Mouse (Mus musculus): ENCODE results near the gene Ifitm3. TPM values are rescaled to one million over a fixed set of nuclear protein-coding genes. Genes with fewer than 3 reads are reported as not detected.

Ifitm3 gene
- total RNA-seq, 1 experiment, result 353 TPM

- TF ChIP-seq CHD2 (IDR thresholded peaks at IDR 0.05; ENCODE audit: low read depth, low read length), result no peak
- no peak for TF ChIP-seq ZC3H11A (IDR thresholded peaks at IDR 0.05; ENCODE audit: borderline replicate concordance, low read depth, low read length)
- TF ChIP-seq ZNF384 (IDR thresholded peaks at IDR 0.05; ENCODE audit: low read depth, low read length), result peak; percentile 72
- TF ChIP-seq MAFK (IDR thresholded peaks at IDR 0.05; ENCODE audit: insufficient read depth, low read depth, low read length), result no peak
- peaks cover 7 to 19% of the 10 kb centered on the region in 2 experiments; a peak in 2 of 4 replicates for H3K4me1 ChIP-seq (ENCODE audit: control insufficient read depth in 2 of 2, insufficient read depth in 2 of 2, low read length in 2 of 2, poor library complexity in 1 of 2)
- in situ Hi-C loops (cut with MboI; ENCODE audit: low sequenced_read_pairs in 2 of 2, unreplicated experiment in 2 of 2), result no loop called here
- peak; percentile 54 for DNase-seq (ENCODE audit: low read depth, low spot score)
- H3K9ac ChIP-seq (ENCODE audit: insufficient read depth, low read depth, low read length, poor library complexity, severe bottlenecking), result peak overlapping the region; percentile 35
- no peaks in the 10 kb centered on the region for H3K9me3 ChIP-seq (ENCODE audit: control insufficient read depth, insufficient read depth, low read depth, low read length)
- H3K4me3 ChIP-seq (ENCODE audit: insufficient read depth in 1 of 2, low read depth in 1 of 2, low read length in 2 of 2, poor library complexity in 1 of 2, severe bottlenecking in 1 of 2), result peak overlapping the region; percentile 15 to 36; a peak in 3 of 4 replicates
- no peaks in the 10 kb centered on the region for H3K36me3 ChIP-seq (ENCODE audit: control insufficient read depth, insufficient read depth, low read length, poor library complexity, severe bottlenecking)
- H3K27ac ChIP-seq (ENCODE audit: insufficient read depth, low read depth, low read length, poor library complexity, severe bottlenecking), result peak overlapping the region; percentile 91
Measured at GRCm38 (mm10) chr7:141008312-141008761, 2.2 kb downstream of the Ifitm3 start.

DNA sequence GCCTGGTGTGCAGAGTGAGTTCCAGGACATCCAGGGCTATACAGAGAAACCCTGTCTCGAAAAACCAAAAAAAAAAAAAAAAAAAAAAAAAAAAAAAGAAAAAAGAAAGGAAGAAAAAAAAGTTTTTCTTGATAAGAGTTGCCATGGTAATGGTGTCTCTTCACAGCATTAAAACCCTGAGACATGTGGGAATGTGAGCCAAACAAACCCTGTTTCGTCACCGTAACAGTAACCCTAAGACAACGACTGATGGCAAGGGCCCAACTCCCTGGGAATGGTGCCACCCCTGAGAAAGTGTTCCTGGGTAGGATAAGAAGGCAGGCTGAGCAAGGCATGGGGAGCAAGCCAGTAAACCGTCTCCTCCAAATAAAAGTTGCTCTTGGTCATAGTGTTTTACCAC lies 3.7 kb downstream of the Ifitm3 start:
- Histone ChIP-seq H3K4me3 (ENCODE audit: insufficient read depth in 1 of 2, low read depth in 1 of 2, low read length in 2 of 2, poor library complexity in 1 of 2, severe bottlenecking in 1 of 2) (no peak overlapping the region), H3K9ac (ENCODE audit: insufficient read depth, low read depth, low read length, poor library complexity, severe bottlenecking) (no peak overlapping the region; the same call in 1 of the 2 replicates), H3K9me3 (ENCODE audit: control insufficient read depth, insufficient read depth, low read depth, low read length) (no peaks in the 10 kb centered on the region), H3K36me3 (ENCODE audit: control insufficient read depth, insufficient read depth, low read length, poor library complexity, severe bottlenecking) (no peaks in the 10 kb centered on the region), H3K27ac (ENCODE audit: insufficient read depth, low read depth, low read length, poor library complexity, severe bottlenecking) (peak overlapping the region; percentile 91; the same call in 1 of the 2 replicates), H3K4me1 (ENCODE audit: control insufficient read depth in 2 of 2, insufficient read depth in 2 of 2, low read length in 2 of 2, poor library complexity in 1 of 2) (peaks cover 7 to 18% of the 10 kb centered on the region in 2 experiments; a peak in 2 of 4 replicates)
- in situ Hi-C loops (cut with MboI; ENCODE audit: low sequenced_read_pairs in 2 of 2, unreplicated experiment in 2 of 2), result no loop called here
- no peak for DNase-seq (ENCODE audit: low read depth, low spot score)
- TF ChIP-seq ZNF384 (IDR thresholded peaks at IDR 0.05; ENCODE audit: low read depth, low read length) (peak; percentile 70), ZC3H11A (IDR thresholded peaks at IDR 0.05; ENCODE audit: borderline replicate concordance, low read depth, low read length) (no peak)

DNA sequence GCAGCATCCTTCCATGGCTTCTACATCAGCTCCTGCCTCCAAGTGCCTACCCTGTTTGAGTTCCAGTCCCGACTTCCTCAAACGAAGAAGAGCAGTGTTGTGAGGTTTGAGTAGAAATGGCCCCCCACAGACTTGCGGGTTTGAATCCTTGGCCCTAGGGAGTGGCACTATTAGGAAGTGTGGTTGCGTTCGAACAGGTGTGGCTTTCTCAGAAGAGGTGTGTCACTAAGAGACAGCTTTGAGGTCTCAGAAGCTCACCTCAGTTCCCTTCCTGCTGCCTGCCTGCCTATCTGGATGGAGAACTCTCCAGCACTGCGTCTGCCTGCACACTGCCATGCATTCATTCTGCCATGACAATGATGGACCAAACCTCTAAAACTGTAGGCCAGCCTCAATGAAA lies 4.1 kb downstream of the Ifitm3 start:
- in situ Hi-C loops (cut with MboI; ENCODE audit: low sequenced_read_pairs in 2 of 2, unreplicated experiment in 2 of 2), result no loop called here
- Histone ChIP-seq H3K4me3 (ENCODE audit: insufficient read depth in 1 of 2, low read depth in 1 of 2, low read length in 2 of 2, poor library complexity in 1 of 2, severe bottlenecking in 1 of 2) (no peak overlapping the region), H3K27ac (ENCODE audit: insufficient read depth, low read depth, low read length, poor library complexity, severe bottlenecking) (no peak overlapping the region; the same call in 1 of the 2 replicates), H3K36me3 (ENCODE audit: control insufficient read depth, insufficient read depth, low read length, poor library complexity, severe bottlenecking) (no peaks in the 10 kb centered on the region), H3K4me1 (ENCODE audit: control insufficient read depth in 2 of 2, insufficient read depth in 2 of 2, low read length in 2 of 2, poor library complexity in 1 of 2) (peaks cover 7 to 18% of the 10 kb centered on the region in 2 experiments; a peak in 2 of 4 replicates), H3K9ac (ENCODE audit: insufficient read depth, low read depth, low read length, poor library complexity, severe bottlenecking) (no peak overlapping the region), H3K9me3 (ENCODE audit: control insufficient read depth, insufficient read depth, low read depth, low read length) (no peaks in the 10 kb centered on the region)
- DNase-seq (ENCODE audit: low read depth, low spot score), result no peak
- TF ChIP-seq ZC3H11A (IDR thresholded peaks at IDR 0.05; ENCODE audit: borderline replicate concordance, low read depth, low read length) (no peak), ZNF384 (IDR thresholded peaks at IDR 0.05; ENCODE audit: low read depth, low read length) (no peak), HCFC1 (IDR thresholded peaks at IDR 0.05; ENCODE audit: borderline replicate concordance, insufficient read depth, low read length) (no peak), MAFK (IDR thresholded peaks at IDR 0.05; ENCODE audit: insufficient read depth, low read depth, low read length) (no peak), CHD2 (IDR thresholded peaks at IDR 0.05; ENCODE audit: low read depth, low read length) (no peak)

- Histone ChIP-seq H3K36me3 (ENCODE audit: control insufficient read depth, insufficient read depth, low read length, poor library complexity, severe bottlenecking) (no peaks in the 10 kb centered on the region), H3K9me3 (ENCODE audit: control insufficient read depth, insufficient read depth, low read depth, low read length) (no peaks in the 10 kb centered on the region), H3K9ac (ENCODE audit: insufficient read depth, low read depth, low read length, poor library complexity, severe bottlenecking) (no peak overlapping the region), H3K4me3 (ENCODE audit: insufficient read depth in 1 of 2, low read depth in 1 of 2, low read length in 2 of 2, poor library complexity in 1 of 2, severe bottlenecking in 1 of 2) (no peak overlapping the region), H3K27ac (ENCODE audit: insufficient read depth, low read depth, low read length, poor library complexity, severe bottlenecking) (no peak overlapping the region), H3K4me1 (ENCODE audit: control insufficient read depth in 2 of 2, insufficient read depth in 2 of 2, low read length in 2 of 2, poor library complexity in 1 of 2) (peaks cover 5 to 17% of the 10 kb centered on the region in 2 experiments; a peak in 3 of 4 replicates)
- in situ Hi-C loops (cut with MboI; ENCODE audit: low sequenced_read_pairs in 2 of 2, unreplicated experiment in 2 of 2), result no loop called here
- TF ChIP-seq HCFC1 (IDR thresholded peaks at IDR 0.05; ENCODE audit: borderline replicate concordance, insufficient read depth, low read length) (no peak), ZNF384 (IDR thresholded peaks at IDR 0.05; ENCODE audit: low read depth, low read length) (no peak), MAFK (IDR thresholded peaks at IDR 0.05; ENCODE audit: insufficient read depth, low read depth, low read length) (no peak), CHD2 (IDR thresholded peaks at IDR 0.05; ENCODE audit: low read depth, low read length) (no peak), ZC3H11A (IDR thresholded peaks at IDR 0.05; ENCODE audit: borderline replicate concordance, low read depth, low read length) (no peak)
- no peak for DNase-seq (ENCODE audit: low read depth, low spot score)
Measured at GRCm38 (mm10) chr7:141003248-141004010, 7.1 kb downstream of the Ifitm3 start.

All from ES-E14 (cell line).